Mouse (Mus musculus): Measurements from ENCODE around the gene Troap. TPM values are rescaled to one million over a fixed set of nuclear protein-coding genes. Genes with fewer than 3 reads are reported as not detected.

Gene Troap
- polyA plus RNA-seq, 1 experiment from 2014 or later, result 23.3 TPM

GRCm38 (mm10) chr15:99125711-99126080 lies 51.3 kb downstream of the Troap start, which contains the start of gene Spats2:
TSS of gene Spats2 (plus strand) at chr15:99125916.
- Histone ChIP-seq H3K27ac (ENCODE audit: low read depth, low read length) (peak within 1 kb of the TSS; percentile 96), H3K36me3 (ENCODE audit: control insufficient read depth, insufficient read depth, low read length) (no peaks in the 10 kb centered on the region), H3K27me3 (ENCODE audit: control insufficient read depth, insufficient read depth, low read length) (no peaks in the 10 kb centered on the region), H3K9ac (ENCODE audit: low read length) (peak within 1 kb of the TSS; percentile 83), H3K4me3 (ENCODE audit: low read depth, low read length) (peak within 1 kb of the TSS; percentile 80), H3K4me2 (ENCODE audit: low read depth) (peak within 1 kb of the TSS; percentile 68), H3K4me1 (ENCODE audit: control insufficient read depth, insufficient read depth, low read length) (peaks cover 11% of the 10 kb centered on the region; the same call in 1 of the 2 replicates), H3K9me3 (ENCODE audit: control insufficient read depth, low read length) (no peaks in the 10 kb centered on the region)
- no peak for ATAC-seq (ENCODE audit: insufficient read depth, low FRiP score, low TSS enrichment)
- no peak for DNase-seq (ENCODE audit: low spot score)
- 2% methylated on average over 12 of the region's 12 CpGs for WGBS

GRCm38 (mm10) chr15:99126081-99126815 lies 51.9 kb downstream of the Troap start:
- Histone ChIP-seq H3K36me3 (ENCODE audit: control insufficient read depth, insufficient read depth, low read length) (no peaks in the 10 kb centered on the region), H3K27me3 (ENCODE audit: control insufficient read depth, insufficient read depth, low read length) (no peaks in the 10 kb centered on the region), H3K4me1 (ENCODE audit: control insufficient read depth, insufficient read depth, low read length) (peaks cover 11% of the 10 kb centered on the region; the same call in 1 of the 2 replicates), H3K9me3 (ENCODE audit: control insufficient read depth, low read length) (no peaks in the 10 kb centered on the region), H3K9ac (ENCODE audit: low read length) (peak overlapping the region; percentile 83), H3K4me2 (ENCODE audit: low read depth) (peak overlapping the region; percentile 68), H3K27ac (ENCODE audit: low read depth, low read length) (peak overlapping the region; percentile 96), H3K4me3 (ENCODE audit: low read depth, low read length) (peak overlapping the region; percentile 80)
- DNase-seq (ENCODE audit: low spot score) (peak; percentile 95), ATAC-seq (ENCODE audit: insufficient read depth, low FRiP score, low TSS enrichment) (peak; percentile 90)
- WGBS, result under 1% methylated on average over 96 of the region's 115 CpGs

- Histone ChIP-seq H3K9me3 (ENCODE audit: control insufficient read depth, low read length) (no peaks in the 10 kb centered on the region), H3K4me1 (ENCODE audit: control insufficient read depth, insufficient read depth, low read length) (peaks cover 11% of the 10 kb centered on the region; the same call in 1 of the 2 replicates), H3K9ac (ENCODE audit: low read length) (peak overlapping the region; percentile 83), H3K4me3 (ENCODE audit: low read depth, low read length) (peak overlapping the region; percentile 80), H3K4me2 (ENCODE audit: low read depth) (peak overlapping the region; percentile 68), H3K27me3 (ENCODE audit: control insufficient read depth, insufficient read depth, low read length) (no peaks in the 10 kb centered on the region), H3K36me3 (ENCODE audit: control insufficient read depth, insufficient read depth, low read length) (no peaks in the 10 kb centered on the region), H3K27ac (ENCODE audit: low read depth, low read length) (peak overlapping the region; percentile 96)
- under 1% methylated on average over 30 of the region's 35 CpGs for WGBS
- peak; percentile 13; the same call in 1 of the 2 replicates for ATAC-seq (ENCODE audit: insufficient read depth, low FRiP score, low TSS enrichment)
- peak; percentile 60 for DNase-seq (ENCODE audit: low spot score)
Observed at GRCm38 (mm10) chr15:99126816-99127365, 52.5 kb downstream of the Troap start.

- Histone ChIP-seq H3K9ac (ENCODE audit: low read length) (peak overlapping the region; percentile 83), H3K4me1 (ENCODE audit: control insufficient read depth, insufficient read depth, low read length) (peaks cover 11% of the 10 kb centered on the region; the same call in 1 of the 2 replicates), H3K27ac (ENCODE audit: low read depth, low read length) (no peak overlapping the region), H3K4me2 (ENCODE audit: low read depth) (peak overlapping the region; percentile 68), H3K4me3 (ENCODE audit: low read depth, low read length) (peak overlapping the region; percentile 80), H3K9me3 (ENCODE audit: control insufficient read depth, low read length) (no peaks in the 10 kb centered on the region), H3K27me3 (ENCODE audit: control insufficient read depth, insufficient read depth, low read length) (no peaks in the 10 kb centered on the region), H3K36me3 (ENCODE audit: control insufficient read depth, insufficient read depth, low read length) (no peaks in the 10 kb centered on the region)
- WGBS, result 70% methylated on average over 6 of the region's 6 CpGs
- DNase-seq (ENCODE audit: low spot score) (no peak), ATAC-seq (ENCODE audit: insufficient read depth, low FRiP score, low TSS enrichment) (no peak)
Observed at GRCm38 (mm10) chr15:99127851-99128522, 53.6 kb downstream of the Troap start.

- H3K9ac ChIP-seq (ENCODE audit: low read length), result no peak overlapping the region
- H3K9me3 ChIP-seq (ENCODE audit: control insufficient read depth, low read length), result no peaks in the 10 kb centered on the region
- ATAC-seq (ENCODE audit: insufficient read depth, low FRiP score, low TSS enrichment), result no peak
- WGBS, result 73% methylated on average over 11 of the region's 11 CpGs
- no peak overlapping the region for H3K4me2 ChIP-seq (ENCODE audit: low read depth)
- H3K36me3 ChIP-seq (ENCODE audit: control insufficient read depth, insufficient read depth, low read length), result no peaks in the 10 kb centered on the region
- peaks cover 11% of the 10 kb centered on the region; the same call in 1 of the 2 replicates for H3K4me1 ChIP-seq (ENCODE audit: control insufficient read depth, insufficient read depth, low read length)
- H3K27me3 ChIP-seq (ENCODE audit: control insufficient read depth, insufficient read depth, low read length), result no peaks in the 10 kb centered on the region
- no peak overlapping the region for H3K27ac ChIP-seq (ENCODE audit: low read depth, low read length)
- no peak overlapping the region for H3K4me3 ChIP-seq (ENCODE audit: low read depth, low read length)
- no peak for DNase-seq (ENCODE audit: low spot score)
Observed at GRCm38 (mm10) chr15:99129441-99129840, 55.1 kb downstream of the Troap start.

GRCm38 (mm10) chr15:99129956-99130910 lies 55.9 kb downstream of the Troap start:
- ATAC-seq (ENCODE audit: insufficient read depth, low FRiP score, low TSS enrichment) (no peak), DNase-seq (ENCODE audit: low spot score) (peak; percentile 27)
- H3K36me3 ChIP-seq (ENCODE audit: control insufficient read depth, insufficient read depth, low read length), result no peaks in the 10 kb centered on the region
- H3K9ac ChIP-seq (ENCODE audit: low read length), result no peak overlapping the region
- 66% methylated on average over 22 of the region's 22 CpGs for WGBS
- no peak overlapping the region for H3K4me2 ChIP-seq (ENCODE audit: low read depth)
- H3K27ac ChIP-seq (ENCODE audit: low read depth, low read length), result no peak overlapping the region
- H3K4me3 ChIP-seq (ENCODE audit: low read depth, low read length), result no peak overlapping the region
- no peaks in the 10 kb centered on the region for H3K27me3 ChIP-seq (ENCODE audit: control insufficient read depth, insufficient read depth, low read length)
- no peaks in the 10 kb centered on the region for H3K9me3 ChIP-seq (ENCODE audit: control insufficient read depth, low read length)
- H3K4me1 ChIP-seq (ENCODE audit: control insufficient read depth, insufficient read depth, low read length), result peaks cover 11% of the 10 kb centered on the region; the same call in 1 of the 2 replicates
